Mouse (Mus musculus): ENCODE results near the gene Klhdc9. TPM values are rescaled to one million over a fixed set of nuclear protein-coding genes. Genes with fewer than 3 reads are reported as not detected.
A peak's percentile ranks its signal among the peaks of the same experiment; 100 is the strongest.

Gene Klhdc9
- total and polyA plus RNA-seq, 2 experiments from 2014 or later = 4.0 to 6.4 TPM

- Histone ChIP-seq H3K9me3 (ENCODE audit: low read length) (no peaks in the 10 kb centered on the region), H3K9ac (replicated peaks; ENCODE audit: low read length, poor library complexity, severe bottlenecking) (no peak within 1 kb of the TSS), H3K27ac (ENCODE audit: low read depth, low read length) (no peak within 1 kb of the TSS), H3K36me3 (ENCODE audit: insufficient read depth, low read length) (no peaks in the 10 kb centered on the region), H3K27me3 (ENCODE audit: insufficient read depth, low read length) (no peaks in the 10 kb centered on the region), H3K4me3 (ENCODE audit: low read depth, low read length) (no peak within 1 kb of the TSS), H3K4me1 (ENCODE audit: insufficient read depth, low read length) (no peaks in the 10 kb centered on the region), H3K4me2 (ENCODE audit: low read depth, low read length, poor library complexity, severe bottlenecking) (no peak within 1 kb of the TSS)
- DNase-seq (ENCODE audit: low spot score) (no peak), ATAC-seq (ENCODE audit: low FRiP score) (no peak)
- WGBS = 86% methylated on average over 15 of the region's 15 CpGs
- no peak for TF ChIP-seq CTCF (IDR thresholded peaks at IDR 0.05)
Observed at GRCm38 (mm10) chr1:171388376-171389102, 27.9 kb upstream of the Klhdc9 start, which contains the start of gene Arhgap30. Gene Arhgap30, plus strand, starts transcription at chr1:171388954.

DNA sequence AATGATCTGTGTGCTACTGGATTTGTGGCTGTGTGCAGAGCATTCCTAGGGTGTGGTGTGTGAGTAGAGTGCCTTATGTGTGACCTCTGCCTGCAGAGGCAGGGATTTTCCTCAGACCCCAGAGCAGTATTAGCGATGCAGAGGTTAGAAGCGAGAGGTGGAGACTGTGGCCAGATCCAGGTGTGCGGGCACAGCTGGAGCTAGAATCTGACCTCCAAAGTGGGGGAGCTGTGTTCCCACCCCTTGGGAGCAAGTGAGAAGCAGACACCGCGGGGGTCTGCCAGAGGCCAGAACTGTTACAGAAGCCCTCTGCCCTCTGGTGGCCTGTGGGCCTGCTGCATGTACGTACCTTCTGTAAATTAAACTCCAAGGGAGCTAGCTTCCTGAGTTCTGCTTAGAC, 26.5 kb upstream of the Klhdc9 start:
- ATAC-seq (ENCODE audit: low FRiP score) = no peak
- Histone ChIP-seq H3K27me3 (ENCODE audit: insufficient read depth, low read length) (no peaks in the 10 kb centered on the region), H3K9ac (replicated peaks; ENCODE audit: low read length, poor library complexity, severe bottlenecking) (no peak overlapping the region), H3K4me2 (ENCODE audit: low read depth, low read length, poor library complexity, severe bottlenecking) (no peak overlapping the region), H3K36me3 (ENCODE audit: insufficient read depth, low read length) (no peaks in the 10 kb centered on the region), H3K4me1 (ENCODE audit: insufficient read depth, low read length) (no peaks in the 10 kb centered on the region), H3K4me3 (ENCODE audit: low read depth, low read length) (no peak overlapping the region), H3K27ac (ENCODE audit: low read depth, low read length) (0 out of 2 replicates have a peak overlapping the region, but pooled peaks have one; percentile 26), H3K9me3 (ENCODE audit: low read length) (no peaks in the 10 kb centered on the region)
- TF ChIP-seq CTCF (IDR thresholded peaks at IDR 0.05) = peak; percentile 62
- peak; percentile 49 for DNase-seq (ENCODE audit: low spot score)
- 23% methylated on average over 6 of the region's 6 CpGs for WGBS

GRCm38 (mm10) chr1:171385171-171385570, 24.6 kb upstream of the Klhdc9 start:
- H3K4me2 ChIP-seq (ENCODE audit: low read depth, low read length, poor library complexity, severe bottlenecking) = no peak overlapping the region
- no peaks in the 10 kb centered on the region for H3K4me1 ChIP-seq (ENCODE audit: insufficient read depth, low read length)
- 74% methylated on average over 9 of the region's 9 CpGs for WGBS
- 0 out of 2 replicates have a peak, but pooled peaks have one; percentile 5 for TF ChIP-seq CTCF (IDR thresholded peaks at IDR 0.05)
- no peak overlapping the region for H3K9ac ChIP-seq (replicated peaks; ENCODE audit: low read length, poor library complexity, severe bottlenecking)
- no peak for DNase-seq (ENCODE audit: low spot score)
- no peaks in the 10 kb centered on the region for H3K9me3 ChIP-seq (ENCODE audit: low read length)
- no peak overlapping the region for H3K4me3 ChIP-seq (ENCODE audit: low read depth, low read length)
- no peak overlapping the region for H3K27ac ChIP-seq (ENCODE audit: low read depth, low read length)
- no peak for ATAC-seq (ENCODE audit: low FRiP score)
- H3K27me3 ChIP-seq (ENCODE audit: insufficient read depth, low read length) = no peaks in the 10 kb centered on the region
- H3K36me3 ChIP-seq (ENCODE audit: insufficient read depth, low read length) = no peaks in the 10 kb centered on the region

DNA sequence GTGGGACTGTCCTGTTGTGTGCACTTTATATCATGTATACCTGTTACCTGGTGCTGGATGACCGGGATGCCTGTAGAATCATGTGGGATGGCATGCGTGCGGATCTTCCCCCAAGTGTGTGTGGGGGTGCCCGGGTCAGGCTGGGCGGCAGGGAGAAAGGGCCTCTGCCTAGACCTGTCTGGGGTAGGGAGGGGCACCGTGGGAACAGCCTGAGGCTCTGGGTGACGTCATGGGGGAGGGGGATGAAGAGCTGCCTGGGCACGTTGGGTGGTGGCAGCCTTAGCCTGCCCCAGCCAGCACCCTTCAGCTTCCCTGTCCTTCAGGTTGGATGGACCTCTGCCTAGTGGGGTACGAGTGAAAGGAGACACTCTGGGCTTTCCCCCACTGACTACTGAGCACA, 23.8 kb upstream of the Klhdc9 start:
- Histone ChIP-seq H3K27ac (ENCODE audit: low read depth, low read length) (no peak overlapping the region), H3K9ac (replicated peaks; ENCODE audit: low read length, poor library complexity, severe bottlenecking) (no peak overlapping the region), H3K9me3 (ENCODE audit: low read length) (no peaks in the 10 kb centered on the region), H3K36me3 (ENCODE audit: insufficient read depth, low read length) (no peaks in the 10 kb centered on the region), H3K4me2 (ENCODE audit: low read depth, low read length, poor library complexity, severe bottlenecking) (no peak overlapping the region), H3K27me3 (ENCODE audit: insufficient read depth, low read length) (no peaks in the 10 kb centered on the region), H3K4me1 (ENCODE audit: insufficient read depth, low read length) (no peaks in the 10 kb centered on the region), H3K4me3 (ENCODE audit: low read depth, low read length) (no peak overlapping the region)
- ATAC-seq (ENCODE audit: low FRiP score) (no peak), DNase-seq (ENCODE audit: low spot score) (no peak)
- no peak for TF ChIP-seq CTCF (IDR thresholded peaks at IDR 0.05)
- WGBS = 65% methylated on average over 9 of the region's 9 CpGs

GRCm38 (mm10) chr1:171382096-171382620, 21.6 kb upstream of the Klhdc9 start:
- H3K36me3 ChIP-seq (ENCODE audit: insufficient read depth, low read length) = no peaks in the 10 kb centered on the region
- H3K9ac ChIP-seq (replicated peaks; ENCODE audit: low read length, poor library complexity, severe bottlenecking) = no peak overlapping the region
- no peak overlapping the region for H3K4me3 ChIP-seq (ENCODE audit: low read depth, low read length)
- TF ChIP-seq CTCF (IDR thresholded peaks at IDR 0.05) = peak; percentile 18; the same call in 1 of the 2 replicates
- no peaks in the 10 kb centered on the region for H3K4me1 ChIP-seq (ENCODE audit: insufficient read depth, low read length)
- H3K27me3 ChIP-seq (ENCODE audit: insufficient read depth, low read length) = no peaks in the 10 kb centered on the region
- WGBS = 82% methylated on average over 11 of the region's 11 CpGs
- H3K9me3 ChIP-seq (ENCODE audit: low read length) = no peaks in the 10 kb centered on the region
- H3K4me2 ChIP-seq (ENCODE audit: low read depth, low read length, poor library complexity, severe bottlenecking) = no peak overlapping the region
- ATAC-seq (ENCODE audit: low FRiP score) (no peak), DNase-seq (ENCODE audit: low spot score) (no peak)
- H3K27ac ChIP-seq (ENCODE audit: low read depth, low read length) = no peak overlapping the region

DNA sequence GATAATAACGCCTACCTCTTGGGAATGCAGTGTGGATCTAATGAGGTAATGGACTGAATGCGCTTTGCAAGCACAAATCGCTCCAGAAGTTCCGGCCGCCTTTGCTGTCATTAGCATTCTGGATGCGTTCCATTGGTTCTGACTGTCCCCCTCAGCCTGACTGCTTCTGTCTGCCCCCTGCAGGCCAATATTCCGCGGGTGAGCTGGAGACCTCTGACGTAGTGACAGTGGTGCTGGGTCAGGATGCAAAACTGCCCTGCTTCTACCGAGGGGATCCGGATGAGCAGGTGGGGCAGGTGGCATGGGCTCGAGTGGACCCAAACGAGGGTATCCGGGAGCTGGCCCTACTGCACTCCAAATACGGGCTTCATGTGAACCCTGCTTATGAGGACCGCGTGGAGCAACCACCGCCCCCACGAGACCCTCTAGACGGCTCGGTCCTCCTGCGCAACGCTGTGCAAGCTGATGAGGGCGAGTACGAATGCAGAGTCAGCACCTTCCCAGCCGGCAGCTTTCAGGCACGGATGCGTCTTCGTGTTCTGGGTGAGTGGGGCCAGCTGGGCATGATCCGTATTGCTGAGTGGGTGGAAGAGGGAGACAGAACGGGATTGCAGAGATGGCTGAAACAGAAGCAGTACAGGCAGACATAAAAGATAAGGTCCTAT, 19.5 kb upstream of the Klhdc9 start:
- Histone ChIP-seq H3K4me2 (ENCODE audit: low read depth, low read length, poor library complexity, severe bottlenecking) (peak overlapping the region; percentile 52), H3K27ac (ENCODE audit: low read depth, low read length) (0 out of 2 replicates have a peak overlapping the region, but pooled peaks have one; percentile 9)
- 2% methylated on average over 31 of the region's 31 CpGs for WGBS

More for the DNA sequence above, 19.5 kb upstream of the Klhdc9 start:
- no peaks in the 10 kb centered on the region for H3K36me3 ChIP-seq (ENCODE audit: insufficient read depth, low read length)
- peak overlapping the region; percentile 40 for H3K4me3 ChIP-seq (ENCODE audit: low read depth, low read length)
- TF ChIP-seq CTCF (IDR thresholded peaks at IDR 0.05) = peak; percentile 86
- H3K4me1 ChIP-seq (ENCODE audit: insufficient read depth, low read length) = no peaks in the 10 kb centered on the region
- DNase-seq (ENCODE audit: low spot score) (peak; percentile 92), ATAC-seq (ENCODE audit: low FRiP score) (peak; percentile 87)
- H3K9me3 ChIP-seq (ENCODE audit: low read length) = no peaks in the 10 kb centered on the region
- H3K27me3 ChIP-seq (ENCODE audit: insufficient read depth, low read length) = no peaks in the 10 kb centered on the region
- H3K9ac ChIP-seq (replicated peaks; ENCODE audit: low read length, poor library complexity, severe bottlenecking) = peak overlapping the region; percentile 51
